Mouse (Mus musculus): Measurements from ENCODE around the gene Naa35.
"Not testable (repeated sequence)": the region's sequence is repeated elsewhere in the genome, so short reads cannot be mapped to it uniquely, and the experiment has no call there.

The Naa35 gene

GRCm38 (mm10) chr13:59572549-59572948 is 12.5 kb upstream of the Naa35 start:
- DNase-seq (ENCODE audit: low read depth, low spot score) = no peak

DNA sequence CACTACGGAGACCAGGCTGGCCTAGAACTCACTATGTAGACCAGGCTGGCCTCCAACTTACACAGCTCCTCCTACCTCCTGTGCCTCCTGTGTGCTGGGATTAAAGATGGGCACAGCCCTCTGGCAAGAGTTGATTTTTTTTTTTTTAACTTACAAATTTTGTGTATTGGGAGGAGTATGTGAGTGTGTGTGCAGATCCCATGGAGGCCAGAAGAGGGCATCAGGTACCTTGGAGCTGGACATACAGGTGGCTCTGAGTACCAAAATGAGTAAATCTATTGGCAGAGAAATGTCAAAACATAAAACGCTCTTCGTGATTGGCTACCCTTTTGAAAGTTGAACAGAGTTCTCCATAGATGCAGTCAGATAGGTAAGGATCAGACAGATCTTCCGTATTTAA is 4.1 kb upstream of the Naa35 start:
- peak; percentile 43 for DNase-seq (ENCODE audit: low read depth, low spot score)

DNA sequence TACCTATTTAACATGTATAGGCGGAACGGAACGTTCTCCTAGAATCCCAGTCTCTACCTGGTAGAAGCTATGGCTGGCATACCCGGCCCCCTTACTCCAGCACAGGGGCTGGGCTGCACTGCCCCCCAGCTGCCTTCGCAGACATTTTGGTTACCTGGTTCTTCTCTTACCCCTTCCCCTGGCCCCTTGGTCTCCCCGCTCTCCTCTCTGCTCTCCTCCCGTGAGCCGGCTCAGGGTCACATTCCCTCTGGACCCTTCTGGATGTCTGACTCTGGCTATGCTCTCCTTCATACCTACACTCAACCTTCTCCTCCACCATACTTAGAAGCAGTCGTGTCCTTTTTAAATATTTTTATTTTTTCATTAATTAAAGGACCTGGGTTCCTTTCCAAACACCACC is 578 bp upstream of the Naa35 start:
- DNase-seq (ENCODE audit: low read depth, low spot score) = peak; percentile 56

DNA sequence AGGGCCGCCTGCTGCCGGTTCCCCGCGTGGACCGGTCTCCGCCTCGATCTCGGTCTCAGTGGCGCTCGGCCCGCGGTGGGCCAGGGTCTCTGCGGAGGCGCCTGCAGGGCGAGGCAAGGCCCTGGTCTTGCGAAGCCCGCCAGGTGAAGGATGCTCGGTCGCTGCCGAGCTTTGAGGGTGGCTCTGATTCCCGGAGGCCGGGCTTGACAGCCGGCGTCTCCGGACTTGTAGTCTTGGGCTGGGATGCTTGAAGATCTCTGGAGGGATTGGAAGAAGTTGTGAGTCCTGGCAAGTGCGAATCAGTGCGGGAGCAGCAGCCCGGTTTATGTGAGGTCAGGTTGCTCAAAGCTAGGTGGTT is 568 bp downstream of the Naa35 start:
- DNase-seq (ENCODE audit: low read depth, low spot score) = no peak

DNA sequence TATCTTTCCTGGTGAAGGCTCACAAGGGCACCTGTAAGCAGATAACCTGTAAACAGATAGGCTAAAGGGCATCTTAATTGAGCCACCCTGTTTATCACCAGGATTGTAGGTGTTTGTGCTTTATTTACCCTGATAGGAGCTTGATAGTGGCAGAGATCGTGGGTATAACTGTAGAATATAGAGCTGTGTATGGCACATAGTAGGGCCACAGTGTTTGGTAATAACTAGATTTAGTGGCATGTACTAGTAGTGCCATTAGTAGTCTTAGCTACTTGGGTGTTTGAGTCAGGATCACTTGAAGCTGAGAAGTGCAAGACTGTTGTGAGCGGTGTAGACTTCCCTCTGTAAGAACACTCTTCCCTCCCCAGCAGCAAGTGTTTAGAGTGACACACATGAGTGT is 2.1 kb downstream of the Naa35 start:
- no peak for DNase-seq (ENCODE audit: low read depth, low spot score)

DNA sequence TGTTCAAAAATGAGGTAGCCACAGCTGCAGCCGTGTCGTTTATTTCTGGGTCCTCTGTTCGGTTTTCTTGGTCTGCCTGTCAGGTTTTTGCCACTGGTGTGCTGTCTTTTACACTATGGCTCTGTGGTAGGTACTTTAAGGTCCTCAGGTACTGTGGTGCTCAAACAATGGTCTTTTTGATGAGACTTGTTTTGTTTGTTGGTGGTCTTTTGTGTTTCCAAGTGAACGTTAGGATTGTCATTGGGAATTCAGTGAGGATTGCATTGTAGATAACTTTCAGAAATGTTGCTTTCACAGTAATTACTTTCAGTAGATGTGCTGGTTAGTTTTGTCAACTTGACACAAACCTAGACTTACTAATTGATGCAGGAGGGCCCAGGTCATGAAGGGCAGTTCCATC is 4.6 kb downstream of the Naa35 start:
- DNase-seq (ENCODE audit: low read depth, low spot score) = no peak

- no peak for DNase-seq (ENCODE audit: low read depth, low spot score)
Observed at GRCm38 (mm10) chr13:59590691-59591090, 5.6 kb downstream of the Naa35 start.

- DNase-seq (ENCODE audit: low read depth, low spot score) = not testable (repeated sequence)
Observed at GRCm38 (mm10) chr13:59592058-59592457, 7.0 kb downstream of the Naa35 start.

DNA sequence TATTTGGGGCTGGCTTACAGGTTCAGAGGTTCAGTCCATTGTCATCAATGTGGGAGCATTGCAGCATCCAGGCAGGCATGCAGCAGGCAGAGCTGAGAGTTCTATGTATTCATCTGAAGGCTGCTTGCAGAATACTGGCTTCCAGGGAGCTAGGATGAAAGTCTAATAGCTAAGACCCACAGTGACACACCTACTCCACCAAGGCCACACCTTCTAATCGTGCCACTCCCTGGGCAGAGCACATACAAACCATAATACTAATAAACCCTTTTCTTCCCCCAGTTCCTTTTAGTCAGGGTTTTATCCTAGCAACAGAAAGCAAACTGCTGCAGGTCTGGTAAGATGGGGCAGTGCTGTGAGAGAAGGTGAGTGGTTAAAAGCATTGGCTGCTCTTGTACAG is 7.6 kb downstream of the Naa35 start:
- DNase-seq (ENCODE audit: low read depth, low spot score) = no peak

DNA sequence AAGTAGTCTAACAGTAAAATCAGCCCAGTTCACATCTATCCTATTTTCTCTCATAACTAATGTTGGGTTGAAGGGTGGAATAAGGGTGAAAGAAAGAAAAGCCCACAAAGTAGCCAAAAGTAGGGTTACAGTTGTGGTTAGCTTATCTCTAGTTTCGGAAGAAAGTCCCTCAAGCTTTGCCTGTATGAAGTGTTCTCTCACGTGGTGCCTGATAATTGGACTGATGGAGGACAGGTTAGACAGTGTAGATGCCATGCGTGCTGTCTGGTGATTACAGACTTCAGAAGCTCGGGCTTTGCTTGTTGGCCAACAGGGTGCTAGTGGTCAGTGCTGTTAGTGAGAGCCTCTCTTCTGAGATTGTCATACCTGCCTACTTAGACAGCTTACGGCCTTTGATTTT is 18.0 kb downstream of the Naa35 start:
- DNase-seq (ENCODE audit: low read depth, low spot score) = no peak

DNA sequence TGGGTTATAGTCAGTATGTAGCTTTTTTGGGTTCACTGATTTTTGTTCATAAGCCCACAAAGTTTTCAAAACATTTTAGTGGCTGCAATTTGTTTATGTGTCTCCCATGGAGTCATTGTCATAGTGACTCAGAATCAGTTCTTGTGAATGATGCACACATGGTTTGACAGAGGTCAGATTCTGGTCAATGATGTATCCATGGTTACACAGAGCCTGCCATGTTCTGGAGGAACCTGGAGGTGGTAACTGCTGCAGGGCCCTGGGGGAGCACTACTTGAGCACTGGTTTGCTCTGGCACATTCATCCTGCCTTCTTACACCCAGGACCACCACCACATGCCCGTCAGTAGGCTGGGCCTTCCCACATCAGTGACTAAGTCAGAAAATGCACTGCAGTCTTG is 19.5 kb downstream of the Naa35 start:
- DNase-seq (ENCODE audit: low read depth, low spot score) = no peak

DNA sequence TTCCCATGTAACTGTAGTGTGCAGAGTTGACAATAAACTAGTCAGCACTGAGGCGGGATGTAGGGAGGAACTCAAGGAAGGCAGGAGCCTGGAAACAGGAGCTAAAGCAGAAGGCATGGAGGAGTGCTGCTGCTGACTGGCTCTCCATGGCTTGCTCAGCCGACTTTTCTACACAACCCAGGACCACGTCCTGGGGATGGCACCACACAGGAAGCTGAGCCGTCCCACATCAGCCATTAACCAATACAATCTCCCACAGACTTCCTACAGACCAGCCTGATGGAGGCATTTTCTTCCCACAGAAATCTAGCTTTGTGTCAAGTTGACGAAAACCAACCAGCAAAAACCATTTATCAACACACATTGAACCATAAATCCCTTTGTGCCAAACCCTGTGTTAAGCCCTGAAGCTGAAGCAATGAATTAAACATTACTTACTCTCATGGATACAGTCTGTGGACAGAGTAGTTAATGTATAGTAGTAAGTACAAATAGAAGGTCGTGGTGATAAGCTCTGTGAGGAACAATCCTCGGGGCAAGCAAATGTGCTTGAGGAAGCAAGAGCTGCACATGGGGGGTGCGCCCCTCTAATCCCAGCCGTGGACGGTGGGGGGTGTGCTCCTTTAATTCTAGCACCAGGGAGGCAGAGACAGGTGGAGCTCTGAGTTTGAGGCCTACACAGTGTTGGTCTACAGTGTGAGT is 20.3 kb downstream of the Naa35 start:
- no peak for DNase-seq (ENCODE audit: low read depth, low spot score)

GRCm38 (mm10) chr13:59609885-59610284 is 24.8 kb downstream of the Naa35 start:
- DNase-seq (ENCODE audit: low read depth, low spot score) = no peak

- no peak for DNase-seq (ENCODE audit: low read depth, low spot score)
Observed at GRCm38 (mm10) chr13:59610437-59610836, 25.4 kb downstream of the Naa35 start.

DNA sequence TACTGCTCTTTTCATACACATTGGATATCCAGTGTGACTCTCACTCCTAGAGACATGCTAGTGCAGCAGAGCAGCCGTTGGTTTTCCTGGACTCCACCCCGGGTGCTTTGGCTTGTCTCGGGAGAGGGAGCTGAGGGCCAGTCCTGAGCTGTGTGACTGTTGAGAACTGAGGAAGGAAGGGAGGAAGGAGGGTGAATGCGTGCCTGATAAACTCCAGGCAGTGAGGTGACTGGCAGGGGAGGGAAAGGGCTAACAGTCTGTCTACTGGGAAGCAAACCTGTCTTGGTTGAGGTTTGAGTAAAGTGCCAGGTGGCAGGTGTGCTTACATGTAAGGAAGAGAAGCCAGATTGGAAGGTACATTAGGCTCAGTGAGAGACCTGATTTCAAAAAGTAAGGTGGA is 28.8 kb downstream of the Naa35 start:
- no peak for DNase-seq (ENCODE audit: low read depth, low spot score)

DNA sequence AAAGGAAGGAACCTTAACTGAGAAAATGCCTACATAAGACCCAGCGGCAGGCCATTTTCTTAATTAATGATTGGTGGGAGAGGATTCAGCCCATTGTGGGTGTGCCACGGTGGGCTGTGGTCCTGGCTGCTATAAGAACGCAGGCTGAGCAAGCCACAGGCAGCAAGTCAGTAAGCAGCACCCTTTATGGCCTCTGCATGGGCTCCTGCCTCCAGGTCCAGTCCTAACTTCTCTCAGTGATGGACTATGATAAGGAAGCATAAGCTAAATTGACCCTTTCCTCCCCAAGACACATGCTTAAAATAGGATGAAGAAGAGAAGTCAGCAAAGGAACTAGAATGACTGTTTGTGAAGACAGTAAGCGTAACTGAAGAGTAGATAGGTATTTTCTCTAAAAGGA is 30.1 kb downstream of the Naa35 start:
- no peak for DNase-seq (ENCODE audit: low read depth, low spot score)

DNA sequence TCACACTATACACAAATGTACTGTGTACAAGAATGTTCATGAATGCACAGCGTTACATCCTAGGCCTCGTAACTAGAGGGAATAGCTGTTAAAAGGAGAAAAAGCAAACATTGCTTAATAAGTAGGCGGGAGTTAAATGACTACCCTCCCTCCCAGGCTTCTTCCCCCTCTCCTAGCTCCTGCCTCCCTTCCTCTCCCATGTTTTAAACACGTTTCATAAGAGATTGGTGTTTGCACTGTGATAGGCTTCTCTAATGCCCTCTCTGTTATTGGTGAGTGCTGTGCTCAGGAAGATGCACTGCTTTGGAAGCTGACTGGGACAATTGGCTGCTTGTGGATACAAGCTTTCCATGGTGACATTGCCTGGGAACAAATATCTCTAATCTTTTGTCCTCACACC is 30.5 kb downstream of the Naa35 start:
- no peak for DNase-seq (ENCODE audit: low read depth, low spot score)

GRCm38 (mm10) chr13:59618463-59618862 is 33.4 kb downstream of the Naa35 start:
- no peak for DNase-seq (ENCODE audit: low read depth, low spot score)

GRCm38 (mm10) chr13:59621643-59622489 is 36.8 kb downstream of the Naa35 start:
- peak; percentile 6 for DNase-seq (ENCODE audit: low read depth, low spot score)

DNA sequence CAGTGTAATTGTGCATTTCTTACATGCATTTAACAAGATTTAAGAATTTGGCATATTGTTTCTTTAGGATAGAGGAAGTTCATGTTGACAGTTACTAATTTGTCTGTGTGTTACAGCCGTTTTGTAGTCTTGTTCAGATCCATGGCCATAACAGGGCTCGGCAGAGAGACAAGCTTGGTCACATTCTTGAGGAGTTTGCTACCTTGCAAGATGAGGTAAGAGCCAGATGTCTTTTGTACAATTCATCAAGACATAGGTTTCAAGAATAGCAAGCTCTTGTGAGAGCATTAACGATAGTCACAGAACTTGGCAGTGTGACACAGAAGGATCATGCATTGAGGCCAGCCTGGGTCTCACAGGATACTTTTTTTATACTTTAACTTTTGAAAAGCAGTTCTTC is 39.3 kb downstream of the Naa35 start:
- no peak for DNase-seq (ENCODE audit: low read depth, low spot score)

DNA sequence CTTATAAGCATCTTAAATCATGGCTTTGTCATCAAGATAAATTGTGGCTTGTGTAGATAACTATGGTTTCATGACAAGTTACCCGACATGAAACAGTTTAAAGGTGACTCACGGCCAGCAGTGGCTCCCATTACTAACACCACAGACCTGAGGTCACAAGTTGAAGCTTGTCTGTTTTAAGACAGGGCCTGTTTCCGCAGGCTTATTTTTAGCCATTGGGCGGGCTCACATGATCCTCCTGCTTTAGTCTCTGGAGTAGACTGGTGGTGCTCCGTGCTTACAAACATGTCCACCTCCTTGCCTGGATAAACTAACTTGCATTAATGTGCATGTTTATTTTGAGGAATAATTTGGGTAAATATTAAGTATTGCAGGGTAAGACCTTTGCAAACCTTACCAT is 39.8 kb downstream of the Naa35 start:
- DNase-seq (ENCODE audit: low read depth, low spot score) = no peak

DNA sequence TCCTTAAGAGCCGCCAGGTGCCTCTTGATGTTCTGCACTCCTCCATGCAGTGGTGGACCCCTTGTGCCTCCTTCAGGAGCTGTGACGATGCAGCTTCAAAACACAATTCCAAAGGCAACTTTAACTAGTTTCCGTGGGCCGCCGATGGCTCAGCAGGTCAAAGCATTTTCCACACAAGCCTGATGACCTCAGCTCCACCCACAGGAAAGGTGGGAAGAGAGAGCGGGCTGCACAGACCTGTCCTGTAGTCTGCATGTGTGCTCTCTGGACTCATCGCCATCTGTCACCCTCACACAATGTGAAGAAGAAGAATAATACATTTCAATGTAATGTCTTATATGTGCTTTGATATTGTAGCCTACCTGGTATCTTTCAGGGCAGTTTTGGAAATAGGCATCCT is 41.7 kb downstream of the Naa35 start:
- no peak for DNase-seq (ENCODE audit: low read depth, low spot score)

- DNase-seq (ENCODE audit: low read depth, low spot score) = peak; percentile 23
Observed at GRCm38 (mm10) chr13:59634637-59635036, 49.6 kb downstream of the Naa35 start.

Measured in A20 (cell line).